Mouse (Mus musculus) CH12.LX (cell line): ENCODE measurements around the gene 6720489N17Rik. TPM values are rescaled to one million over a fixed set of nuclear protein-coding genes. Genes with fewer than 3 reads are reported as not detected.
"Not testable (repeated sequence)": the region's sequence is repeated elsewhere in the genome, so short reads cannot be mapped to it uniquely, and the experiment has no call there.

ENCODE experiments used
- DNase-seq: peaks from one replicate; pipeline ENCODE4 v3.0.0-alpha.2; 2013; ENCODE audit errors: extremely low read depth
- H3K27ac ChIP-seq: 2 replicates; pipeline ENCODE4 v1.5.1; 2012; ENCODE audit warnings: low read depth, mild to moderate bottlenecking, control low read depth, moderate library complexity; ENCODE audit not compliant: insufficient read depth
- H3K27me3 ChIP-seq: replicated peaks from 2 replicates; pipeline ENCODE3; 2012; ENCODE audit warnings: inconsistent platforms
- H3K36me3 ChIP-seq, 2 experiments: replicated peaks in 1 of 2; 2 replicates each; pipeline versions ENCODE3 to v1.6.1; 2012; ENCODE audit warnings: inconsistent platforms in 1 of 2, low read length in 1 of 2, mild to moderate bottlenecking in 1 of 2, mixed read lengths in 1 of 2, moderate library complexity in 1 of 2; ENCODE audit not compliant: control insufficient read depth in 1 of 2, insufficient read depth in 1 of 2
- H3K4me1 ChIP-seq, 2 experiments: 2 replicates each; pipeline ENCODE4 v1.6.1; 2012; ENCODE audit warnings: inconsistent platforms in 1 of 2, moderate library complexity in 1 of 2; ENCODE audit not compliant: insufficient read depth in 2 of 2, control insufficient read depth in 1 of 2
- H3K4me2 ChIP-seq: 2 replicates; pipeline ENCODE4 v1.6.1; 2012; ENCODE audit warnings: low read depth, mild to moderate bottlenecking, control low read depth; ENCODE audit not compliant: poor library complexity, insufficient read depth, severe bottlenecking
- H3K4me3 ChIP-seq, 3 experiments: fragments of 150-350 bp in 1 of 3; sonication (generic) in 1 of 3; replicated peaks in 1 of 3; 2 replicates each; pipeline versions ENCODE3 to v1.5.1; 2011 to 2012; ENCODE audit warnings: low read depth in 2 of 3, low read length in 2 of 3, mild to moderate bottlenecking in 2 of 3, moderate library complexity in 2 of 3, control low read depth in 1 of 3, improper control_type of control experiment in 1 of 3, inconsistent platforms in 1 of 3, mixed read lengths in 1 of 3; ENCODE audit not compliant: poor library complexity in 1 of 3
- H3K79me2 ChIP-seq: replicated peaks from 2 replicates; pipeline ENCODE4 v1.6.1; 2012; ENCODE audit warnings: mild to moderate bottlenecking, moderate library complexity; ENCODE audit not compliant: control insufficient read depth, poor library complexity, insufficient read depth, severe bottlenecking; ENCODE audit errors: extremely low read depth
- H3K9ac ChIP-seq: 2 replicates; pipeline ENCODE4 v1.6.1; 2012; ENCODE audit warnings: low read depth, mild to moderate bottlenecking, control low read depth, moderate library complexity; ENCODE audit not compliant: insufficient read depth
- H3K9me3 ChIP-seq: replicated peaks from 2 replicates; pipeline ENCODE3; 2012; ENCODE audit warnings: low read length, inconsistent platforms, mixed read lengths
- CTCF ChIP-seq, 2 experiments: IDR thresholded peaks in 1 of 2; conservative IDR thresholded peaks in 1 of 2; 2 replicates each; pipeline ENCODE4 v1.5.1; 2011 to 2012; ENCODE audit warnings: low read depth in 2 of 2, low read length in 2 of 2, improper control_type of control experiment in 1 of 2, inconsistent platforms in 1 of 2, mild to moderate bottlenecking in 1 of 2, moderate library complexity in 1 of 2
- RAD21 ChIP-seq: IDR thresholded peaks from 2 replicates; pipeline ENCODE4 v1.6.1; 2011; ENCODE audit warnings: low read depth, mild to moderate bottlenecking, low read length, improper control_type of control experiment, moderate library complexity
- SMC3 ChIP-seq: IDR thresholded peaks from 2 replicates; pipeline ENCODE4 v1.6.1; 2011; ENCODE audit warnings: low read depth, low read length, improper control_type of control experiment
- ZC3H11A ChIP-seq: IDR thresholded peaks from 2 replicates; pipeline ENCODE4 v1.6.1; 2012; ENCODE audit warnings: low read depth, mild to moderate bottlenecking, inconsistent platforms, low read length, improper control_type of control experiment
- ZNF384 ChIP-seq: IDR thresholded peaks from 2 replicates; pipeline ENCODE4 v1.6.1; 2012; ENCODE audit warnings: low read depth, low read length, improper control_type of control experiment, inconsistent platforms
- dilution Hi-C: fragments of 300-500 bp; cut with MboI; formaldehyde crosslinking; loops from 2 replicates; pipeline ENCODE4 v1.14.3; 2020; ENCODE audit warnings: low sequenced_read_pairs; ENCODE audit not compliant: extremely low pct_unique_long_range_greater_than_20kb, extremely low pct_ligation_motif_present
- in situ Hi-C: fragments of 300-500 bp; cut with MboI; formaldehyde crosslinking; loops from 3 replicates; pipeline ENCODE4 v1.14.3; 2019; ENCODE audit warnings: low sequenced_read_pairs, low pct_ligation_motif_present, low pct_unique_long_range_greater_than_20kb, mixed read lengths
- polyA plus RNA-seq: library from polyadenylated mRNA; unstranded; fragments of >175 nt; gene quantifications from 2 replicates; pipeline ENCODE4 v1.2.1, GENCODE M21; 2012; ENCODE audit warnings: low read depth; ENCODE audit not compliant: insufficient read length
- total RNA-seq, 2 experiments: library from RNA; depleted of rRNA; stranded (reverse); fragments of 300-350 nt in 1 of 2; fragments of >200 nt in 1 of 2; gene quantifications; 2 replicates each; pipeline ENCODE4 v1.2.3; 2012 to 2014

Gene 6720489N17Rik
- total and polyA plus RNA-seq, 3 experiments, result 5.1 to 22.2 (median 8.2) TPM

GRCm38 (mm10) chr13:62627071-62627470, 3.1 kb upstream of the 6720489N17Rik start:
- H3K4me3 ChIP-seq, H3K9ac ChIP-seq, H3K36me3 ChIP-seq, dilution Hi-C loops, H3K27me3 ChIP-seq, H3K79me2 ChIP-seq, H3K27ac ChIP-seq, H3K9me3 ChIP-seq, H3K4me2 ChIP-seq, H3K4me1 ChIP-seq: not testable (repeated sequence)
- peak; percentile 63 for DNase-seq
- in situ Hi-C loops, result loop anchor here (10.0 kb wide), 1 partner anchor 228 kb away; the partner anchor contains the start of gene Fbp2
- TF ChIP-seq ZNF384 (peak; percentile 51), CTCF (conservative IDR thresholded peaks at IDR 0.05 in 1 of 2, IDR thresholded peaks at IDR 0.05 in 1 of 2; ENCODE audit: low read depth in 2 of 2, low read length in 2 of 2) (peak; percentile 55 to 75), ZC3H11A (peak; percentile 20; the same call in 1 of the 2 replicates), RAD21 (peak; percentile 75), SMC3 (peak; percentile 62)

DNA sequence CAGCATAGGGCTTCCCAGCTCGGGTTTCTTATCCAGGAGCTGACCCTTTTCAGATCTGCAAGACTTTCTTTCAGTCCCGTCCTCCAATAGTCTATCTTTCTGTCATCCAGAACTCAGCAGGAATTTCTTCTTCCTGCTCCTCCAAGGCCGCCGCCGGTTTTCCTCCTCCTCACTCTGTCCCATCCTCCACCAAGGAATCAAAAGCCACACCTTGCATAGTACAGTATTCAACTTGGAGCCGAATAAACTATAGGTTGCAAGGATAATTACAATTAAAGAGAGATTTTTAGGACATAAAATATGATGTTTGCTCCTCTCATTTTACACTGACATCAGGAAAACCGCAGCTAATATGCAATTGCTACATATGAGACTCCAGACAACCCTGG, 289 bp upstream of the 6720489N17Rik start:
- in situ Hi-C loops, result loop anchor here (10.0 kb wide), 1 partner anchor 231 kb away; the partner anchor contains the start of gene Fbp2
- DNase-seq, dilution Hi-C loops: not testable (repeated sequence)

DNA sequence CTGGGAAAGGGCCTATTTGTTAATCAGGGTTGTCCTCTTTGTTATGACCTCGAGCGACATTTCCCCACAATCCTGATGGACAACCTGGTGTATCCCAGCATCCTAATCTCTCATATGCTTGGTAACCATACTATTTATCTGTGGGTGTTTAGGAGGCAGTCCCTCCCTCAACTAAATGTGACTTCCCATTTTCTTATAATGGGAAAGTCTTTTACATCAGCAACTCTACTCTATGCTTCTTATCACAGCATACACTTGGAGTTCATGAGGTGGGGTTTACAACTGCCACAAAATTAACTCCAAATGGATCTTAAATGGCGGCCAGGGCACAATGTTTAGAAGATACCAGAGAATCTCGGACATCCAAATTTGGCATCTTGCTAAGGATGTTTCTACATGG, 6.5 kb downstream of the 6720489N17Rik start:
- H3K4me2 ChIP-seq, H3K27me3 ChIP-seq, in situ Hi-C loops, H3K9me3 ChIP-seq, H3K36me3 ChIP-seq, H3K27ac ChIP-seq, H3K4me3 ChIP-seq, dilution Hi-C loops, H3K4me1 ChIP-seq, H3K9ac ChIP-seq, DNase-seq, H3K79me2 ChIP-seq: not testable (repeated sequence)

More for the DNA sequence above, 289 bp upstream of the 6720489N17Rik start:
- H3K9me3 ChIP-seq, H3K27me3 ChIP-seq, H3K4me1 ChIP-seq, H3K79me2 ChIP-seq, H3K36me3 ChIP-seq, H3K27ac ChIP-seq: not testable (repeated sequence)
- Histone ChIP-seq H3K9ac (0 out of 2 replicates have a peak overlapping the region, but pooled peaks have one; percentile 44), H3K4me2 (peak overlapping the region; percentile 24; the same call in 1 of the 2 replicates), H3K4me3 (peak overlapping the region in 1 of 3 experiments; percentile 43)

DNA sequence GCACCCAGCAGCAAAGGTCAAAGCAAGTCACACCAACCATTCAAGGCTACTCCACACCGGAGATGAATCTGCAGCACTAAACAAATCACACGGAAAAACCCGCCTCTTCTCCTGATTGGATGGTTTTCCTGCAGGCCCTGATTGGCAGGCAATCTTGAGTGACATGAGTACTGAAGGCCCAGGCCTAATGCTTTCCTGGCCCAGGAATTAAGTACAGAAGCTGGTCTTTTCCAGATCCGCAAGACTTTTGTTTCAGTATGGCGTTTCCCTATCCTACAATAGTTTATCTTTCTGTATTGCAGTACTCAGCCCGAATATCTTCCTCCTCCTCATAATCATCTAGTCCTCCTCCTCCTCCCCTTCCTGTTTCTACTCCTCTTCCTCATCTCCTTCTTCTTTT, 52.9 kb downstream of the 6720489N17Rik start, which contains the start of gene Zfp934:
TSS of gene Zfp934 (minus strand) at position 101 of the 400 bp plus-strand sequence.
- H3K79me2 ChIP-seq, H3K4me3 ChIP-seq, DNase-seq, H3K27me3 ChIP-seq, H3K4me2 ChIP-seq, H3K4me1 ChIP-seq, H3K27ac ChIP-seq, H3K36me3 ChIP-seq, H3K9ac ChIP-seq, dilution Hi-C loops, in situ Hi-C loops, H3K9me3 ChIP-seq: not testable (repeated sequence)

DNA sequence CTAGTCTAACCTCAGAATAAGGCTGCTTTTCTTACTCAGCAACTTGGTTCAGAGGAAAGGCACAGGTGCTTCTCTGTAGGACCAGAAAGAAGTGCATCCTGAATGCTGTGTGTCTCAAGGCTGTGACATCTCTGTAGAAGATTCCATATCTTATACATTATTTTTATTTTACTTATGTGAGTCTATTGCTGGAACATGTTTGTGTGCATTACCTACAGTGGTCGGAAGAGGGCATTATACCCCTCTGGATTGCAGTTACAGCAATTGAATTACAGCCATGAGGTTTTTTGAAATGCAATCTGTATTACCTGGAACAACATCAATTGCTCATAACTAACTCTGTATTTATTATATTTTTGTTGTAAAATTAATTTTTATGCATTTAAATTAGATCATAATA, 62.3 kb downstream of the 6720489N17Rik start:
- H3K27me3 ChIP-seq, H3K9ac ChIP-seq, H3K4me3 ChIP-seq, in situ Hi-C loops, DNase-seq, H3K27ac ChIP-seq, H3K4me2 ChIP-seq, H3K79me2 ChIP-seq, H3K4me1 ChIP-seq, dilution Hi-C loops, H3K9me3 ChIP-seq, H3K36me3 ChIP-seq: not testable (repeated sequence)
